Mouse (Mus musculus) MEL (cell line): ENCODE data around the gene Esrrb. TPM values are rescaled to one million over a fixed set of nuclear protein-coding genes. Genes with fewer than 3 reads are reported as not detected.

Experiments used
- DNase-seq: peaks from one replicate; pipeline ENCODE4 v3.0.0; 2011; ENCODE audit warnings: low read depth, low spot score
- H3K27ac ChIP-seq: 2 replicates; pipeline ENCODE4 v1.5.1; 2012; ENCODE audit warnings: low read depth, mild to moderate bottlenecking, control low read depth, low read length, moderate library complexity; ENCODE audit not compliant: control insufficient read depth
- H3K27me3 ChIP-seq, 2 experiments: fragments of 150-350 bp in 1 of 2; sonication (generic) in 1 of 2; 2 replicates each; pipeline ENCODE4 v1.6.1; 2012; ENCODE audit warnings: low read length in 2 of 2, mild to moderate bottlenecking in 2 of 2, improper control_type of control experiment in 1 of 2, moderate library complexity in 1 of 2; ENCODE audit not compliant: insufficient read depth in 2 of 2, control insufficient read depth in 1 of 2
- H3K36me3 ChIP-seq, 2 experiments: 2 replicates each; pipeline ENCODE4 v1.6.1; 2012 to 2014; ENCODE audit warnings: low read length in 2 of 2, improper control_type of control experiment in 1 of 2, inconsistent platforms in 1 of 2, mild to moderate bottlenecking in 1 of 2; ENCODE audit not compliant: insufficient read depth in 2 of 2, control insufficient read depth in 1 of 2
- H3K4me1 ChIP-seq, 2 experiments: fragments of 150-350 bp in 1 of 2; sonication (generic) in 1 of 2; 2 replicates each; pipeline ENCODE4 v1.6.1; 2012; ENCODE audit warnings: low read length in 2 of 2, improper control_type of control experiment in 1 of 2, mild to moderate bottlenecking in 1 of 2; ENCODE audit not compliant: insufficient read depth in 2 of 2, control insufficient read depth in 1 of 2
- H3K4me3 ChIP-seq, 2 experiments: fragments of 150-350 bp in 1 of 2; sonication (generic) in 1 of 2; 2 replicates each; pipeline ENCODE4 v1.5.1; 2012; ENCODE audit warnings: low read depth in 2 of 2, low read length in 2 of 2, mild to moderate bottlenecking in 2 of 2, moderate library complexity in 2 of 2, control low read depth in 1 of 2, improper control_type of control experiment in 1 of 2; ENCODE audit not compliant: control insufficient read depth in 1 of 2, insufficient read depth in 1 of 2
- H3K79me2 ChIP-seq: 2 replicates; pipeline ENCODE4 v1.6.1; 2012; ENCODE audit warnings: mild to moderate bottlenecking, low read length, moderate library complexity; ENCODE audit not compliant: control insufficient read depth, poor library complexity, insufficient read depth
- H3K9ac ChIP-seq: 2 replicates; pipeline ENCODE4 v1.6.1; 2012; ENCODE audit warnings: low read depth, mild to moderate bottlenecking, control low read depth, low read length, moderate library complexity; ENCODE audit not compliant: control insufficient read depth, poor library complexity, severe bottlenecking
- H3K9me3 ChIP-seq: fragments of 150-350 bp; sonication (generic); replicated peaks from 2 replicates; pipeline ENCODE4 v1.6.1; 2012; ENCODE audit warnings: mild to moderate bottlenecking, low read length, improper control_type of control experiment, moderate library complexity; ENCODE audit not compliant: insufficient read depth
- BHLHE40 ChIP-seq: IDR thresholded peaks from 2 replicates; pipeline ENCODE4 v1.6.1; 2012; ENCODE audit warnings: low read depth, mild to moderate bottlenecking, inconsistent platforms, low read length, improper control_type of control experiment, borderline replicate concordance
- CHD1 ChIP-seq: IDR thresholded peaks from 2 replicates; pipeline ENCODE4 v1.6.1; 2012; ENCODE audit warnings: low read depth, mild to moderate bottlenecking, inconsistent platforms, low read length, improper control_type of control experiment
- CTCF ChIP-seq, 3 experiments: IDR thresholded peaks in 2 of 3; conservative IDR thresholded peaks in 1 of 3; 2 replicates each; pipeline ENCODE4 v1.5.1; 2011 to 2012; ENCODE audit warnings: low read length in 3 of 3, low read depth in 2 of 3, mild to moderate bottlenecking in 2 of 3, improper control_type of control experiment in 1 of 3, inconsistent platforms in 1 of 3, mixed read lengths in 1 of 3, moderate library complexity in 1 of 3; ENCODE audit not compliant: control insufficient read depth in 1 of 3, insufficient read depth in 1 of 3, poor library complexity in 1 of 3, severe bottlenecking in 1 of 3
- E2F4 ChIP-seq: IDR thresholded peaks from 2 replicates; pipeline ENCODE4 v1.6.1; 2011; ENCODE audit warnings: low read depth, low read length, improper control_type of control experiment, borderline replicate concordance
- EP300 ChIP-seq, 2 experiments: IDR thresholded peaks; 2 replicates each; pipeline ENCODE4 v1.6.1; 2011; ENCODE audit warnings: improper control_type of control experiment in 2 of 2, low read length in 2 of 2, low read depth in 1 of 2, mild to moderate bottlenecking in 1 of 2
- ETS1 ChIP-seq: IDR thresholded peaks from 2 replicates; pipeline ENCODE4 v1.6.1; 2012; ENCODE audit warnings: low read depth, mild to moderate bottlenecking, inconsistent platforms, low read length, improper control_type of control experiment, moderate library complexity
- GABPA ChIP-seq: IDR thresholded peaks from 2 replicates; pipeline ENCODE4 v1.6.1; 2012; ENCODE audit warnings: low read depth, mild to moderate bottlenecking, inconsistent platforms, low read length, improper control_type of control experiment, moderate library complexity
- GATA1 ChIP-seq: IDR thresholded peaks from 2 replicates; pipeline ENCODE4 v1.6.1; 2011; ENCODE audit warnings: low read depth, low read length, improper control_type of control experiment
- HCFC1 ChIP-seq: IDR thresholded peaks from 2 replicates; pipeline ENCODE4 v1.6.1; 2012; ENCODE audit warnings: low read depth, mild to moderate bottlenecking, inconsistent platforms, low read length, improper control_type of control experiment, moderate library complexity
- MYB ChIP-seq: IDR thresholded peaks from 2 replicates; pipeline ENCODE4 v1.6.1; 2011; ENCODE audit warnings: mild to moderate bottlenecking, low read depth, low read length, improper control_type of control experiment
- MYC ChIP-seq: IDR thresholded peaks from 2 replicates; pipeline ENCODE4 v1.6.1; 2011; ENCODE audit warnings: low read depth, mild to moderate bottlenecking, low read length, improper control_type of control experiment, moderate library complexity
- POLR2AphosphoS2 ChIP-seq: IDR thresholded peaks from 2 replicates; pipeline ENCODE4 v1.6.1; 2011; ENCODE audit warnings: low read length, improper control_type of control experiment
- POLR2AphosphoS5 ChIP-seq: IDR thresholded peaks from 2 replicates; pipeline ENCODE4 v1.6.1; 2012; ENCODE audit warnings: low read depth, borderline replicate concordance, mild to moderate bottlenecking, inconsistent platforms, low read length, moderate library complexity, mixed read lengths
- RAD21 ChIP-seq: IDR thresholded peaks from 2 replicates; pipeline ENCODE4 v1.6.1; 2011; ENCODE audit warnings: mild to moderate bottlenecking, low read depth, low read length, improper control_type of control experiment
- RCOR1 ChIP-seq: IDR thresholded peaks from 2 replicates; pipeline ENCODE4 v1.6.1; 2012; ENCODE audit warnings: low read depth, mild to moderate bottlenecking, inconsistent platforms, low read length, improper control_type of control experiment
- TCF12 ChIP-seq: IDR thresholded peaks from 2 replicates; pipeline ENCODE4 v1.6.1; 2014; ENCODE audit warnings: low read depth, mild to moderate bottlenecking, inconsistent platforms, low read length, improper control_type of control experiment, moderate library complexity
- UBTF ChIP-seq: IDR thresholded peaks from 2 replicates; pipeline ENCODE4 v1.6.1; 2012; ENCODE audit warnings: low read depth, mild to moderate bottlenecking, inconsistent platforms, low read length, improper control_type of control experiment, moderate library complexity, borderline replicate concordance; ENCODE audit not compliant: insufficient read depth
- USF1 ChIP-seq: IDR thresholded peaks from 2 replicates; pipeline ENCODE4 v1.6.1; 2014; ENCODE audit warnings: low read depth, mild to moderate bottlenecking, inconsistent platforms, low read length, improper control_type of control experiment, moderate library complexity
- USF2 ChIP-seq, 2 experiments: IDR thresholded peaks; 2 replicates each; pipeline ENCODE4 v1.6.1; 2011 to 2012; ENCODE audit warnings: improper control_type of control experiment in 2 of 2, low read length in 2 of 2, borderline replicate concordance in 1 of 2, inconsistent platforms in 1 of 2, low read depth in 1 of 2, mild to moderate bottlenecking in 1 of 2; ENCODE audit not compliant: insufficient read depth in 1 of 2
- ZMIZ1 ChIP-seq: IDR thresholded peaks from 2 replicates; pipeline ENCODE4 v1.6.1; 2012; ENCODE audit warnings: low read depth, mild to moderate bottlenecking, inconsistent platforms, low read length, improper control_type of control experiment, moderate library complexity
- polyA plus RNA-seq, 2 experiments: library from polyadenylated mRNA; stranded (reverse) in 1 of 2; unstranded in 1 of 2; fragments of >175 nt in 1 of 2; fragments of >200 nt in 1 of 2; gene quantifications; 2 replicates each; pipeline versions ENCODE4 v1.2.1 to v1.2.4; 2012; ENCODE audit warnings: low replicate concordance in 2 of 2, low read depth in 1 of 2; ENCODE audit not compliant: insufficient read length in 2 of 2, insufficient read depth in 1 of 2, missing spikeins in 1 of 2
- total RNA-seq: library from RNA; depleted of rRNA; stranded (reverse); fragments of 300-350 nt; gene quantifications from 2 replicates; pipeline ENCODE4 v1.2.3, GENCODE M21; 2012; rRNA removed

The Esrrb gene
- total RNA-seq: not detected in 2 replicates
- polyA plus RNA-seq: not detected

GRCm38 (mm10) chr12:86360696-86361631 lies at the start of gene Esrrb:
Gene Esrrb (plus strand): TSS chr12:86361117.
- TF ChIP-seq CHD1 (no peak), RAD21 (no peak), MYB (no peak), USF2 (IDR thresholded peaks at IDR 0.05; ENCODE audit: borderline replicate concordance in 1 of 2, insufficient read depth in 1 of 2, low read depth in 1 of 2, low read length in 2 of 2) (no peak), ETS1 (no peak), UBTF (no peak), EP300 (IDR thresholded peaks at IDR 0.05; ENCODE audit: low read depth in 1 of 2, low read length in 2 of 2) (no peak), POLR2AphosphoS5 (no peak), HCFC1 (no peak), ZMIZ1 (no peak), CTCF (IDR thresholded peaks at IDR 0.05 in 2 of 3, conservative IDR thresholded peaks at IDR 0.05 in 1 of 3; ENCODE audit: control insufficient read depth in 1 of 3, insufficient read depth in 1 of 3, low read depth in 2 of 3, low read length in 3 of 3, poor library complexity in 1 of 3, severe bottlenecking in 1 of 3) (no peak), E2F4 (no peak), MYC (no peak), USF1 (no peak), POLR2AphosphoS2 (no peak), GATA1 (no peak), BHLHE40 (no peak), RCOR1 (no peak), TCF12 (no peak), GABPA (no peak)
- Histone ChIP-seq H3K4me1 (no peaks in the 10 kb centered on the region), H3K36me3 (no peaks in the 10 kb centered on the region), H3K27me3 (no peaks in the 10 kb centered on the region), H3K79me2 (no peaks in the 10 kb centered on the region), H3K9ac (no peak within 1 kb of the TSS), H3K9me3 (no peaks in the 10 kb centered on the region), H3K27ac (no peak within 1 kb of the TSS), H3K4me3 (no peak within 1 kb of the TSS)
- no peak for DNase-seq
